Mouse (Mus musculus) bone marrow, adult 2 months (tissue): ENCODE measurements around the gene Aldh9a1. TPM values are rescaled to one million over a fixed set of nuclear protein-coding genes. Genes with fewer than 3 reads are reported as not detected.

ENCODE experiments used
- H3K27ac ChIP-seq: fragments of 200-500 bp; 2 replicates; pipeline ENCODE4 v1.5.1; 2012; ENCODE audit warnings: low read depth, mild to moderate bottlenecking, control low read depth, inconsistent platforms, low read length; ENCODE audit not compliant: control insufficient read depth, poor library complexity, insufficient read depth
- H3K4me1 ChIP-seq: fragments of 200-500 bp; 2 replicates; pipeline ENCODE4 v1.6.1; 2011; ENCODE audit warnings: low read length; ENCODE audit not compliant: control insufficient read depth, insufficient read depth
- H3K4me3 ChIP-seq: fragments of 200-500 bp; replicated peaks from 2 replicates; pipeline ENCODE3; 2011; ENCODE audit warnings: mild to moderate bottlenecking, low read depth, low read length, control low read depth; ENCODE audit not compliant: control insufficient read depth
- CTCF ChIP-seq: fragments of 200-500 bp; IDR thresholded peaks from 2 replicates; pipeline ENCODE4 v1.5.1; 2011; ENCODE audit warnings: low read length, control low read depth; ENCODE audit not compliant: control insufficient read depth, insufficient read depth
- POLR2A ChIP-seq: fragments of 200-500 bp; IDR thresholded peaks from 2 replicates; pipeline ENCODE4 v1.6.1; 2011; ENCODE audit warnings: low read depth, mild to moderate bottlenecking, control low read depth, low read length, borderline replicate concordance; ENCODE audit not compliant: control insufficient read depth
- WGBS: fragments of 180-500 bp; shearing (Covaris S2); methylation state at CpG from one replicate; pipeline ENCODE4 v1.1.7; 2018; 5-methylcytosine and 5-hydroxymethylcytosine counted together
- polyA plus RNA-seq: library from polyadenylated mRNA; stranded (reverse); fragments of >200 nt; gene quantifications from 2 replicates; pipeline ENCODE4 v1.2.4, GENCODE M21; 2011; ENCODE audit warnings: low replicate concordance; ENCODE audit not compliant: missing spikeins, insufficient read depth, insufficient read length

The Aldh9a1 gene
- polyA plus RNA-seq, 1 experiment, result 23.8 TPM

- H3K27ac ChIP-seq, result no peak overlapping the region
- no peak for TF ChIP-seq POLR2A
- TF ChIP-seq CTCF, result no peak
- WGBS, result 91% methylated on average over 6 of the region's 6 CpGs
- no peak overlapping the region for H3K4me3 ChIP-seq
- H3K4me1 ChIP-seq, result no peaks in the 10 kb centered on the region; the same call in 1 of the 2 replicates
Observed at GRCm38 (mm10) chr1:167378019-167378418, 28.2 kb downstream of the Aldh9a1 start.

GRCm38 (mm10) chr1:167379751-167380150 is 30.0 kb downstream of the Aldh9a1 start:
- TF ChIP-seq POLR2A, result no peak
- H3K27ac ChIP-seq, result no peak overlapping the region; the same call in 1 of the 2 replicates
- no peak overlapping the region for H3K4me3 ChIP-seq
- WGBS, result 92% methylated on average over 5 of the region's 5 CpGs
- no peaks in the 10 kb centered on the region; the same call in 1 of the 2 replicates for H3K4me1 ChIP-seq

DNA sequence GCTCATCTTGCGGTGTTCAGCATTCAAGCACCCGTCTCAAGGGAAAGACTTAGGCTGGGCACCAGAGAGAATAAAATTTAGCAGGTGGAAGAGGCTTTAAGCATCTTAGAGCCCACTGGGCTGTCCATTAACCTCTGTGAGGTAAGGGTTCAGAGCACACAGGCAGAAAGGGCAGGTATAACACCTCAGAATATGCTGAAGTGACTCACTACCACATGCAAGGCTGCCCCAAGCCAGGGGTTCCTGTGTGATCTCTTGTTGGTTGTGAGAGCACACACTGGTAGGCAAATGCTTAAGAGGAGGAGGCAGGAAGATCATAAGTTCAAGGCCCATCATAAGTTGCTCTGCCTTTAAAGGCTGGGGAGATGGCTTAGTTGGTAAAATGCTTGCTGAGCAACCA is 30.4 kb downstream of the Aldh9a1 start:
- TF ChIP-seq CTCF (no peak), POLR2A (no peak)
- Histone ChIP-seq H3K4me1 (peaks cover 1% of the 10 kb centered on the region; the same call in 1 of the 2 replicates), H3K4me3 (no peak overlapping the region), H3K27ac (no peak overlapping the region)
- WGBS, result 96% methylated on average over 2 of the region's 2 CpGs

GRCm38 (mm10) chr1:167381050-167382015 is 31.5 kb downstream of the Aldh9a1 start:
- H3K27ac ChIP-seq, result no peak overlapping the region
- H3K4me1 ChIP-seq, result peaks cover 1% of the 10 kb centered on the region; the same call in 1 of the 2 replicates
- 83% methylated on average over 8 of the region's 8 CpGs for WGBS
- TF ChIP-seq POLR2A, result no peak
- no peak for TF ChIP-seq CTCF
- no peak overlapping the region for H3K4me3 ChIP-seq

- Histone ChIP-seq H3K4me3 (no peak overlapping the region), H3K27ac (peak overlapping the region; percentile 23; the same call in 1 of the 2 replicates), H3K4me1 (peaks cover 1% of the 10 kb centered on the region; the same call in 1 of the 2 replicates)
- TF ChIP-seq POLR2A (no peak), CTCF (no peak)
- WGBS, result 68% methylated on average over 7 of the region's 7 CpGs
Observed at GRCm38 (mm10) chr1:167382316-167382715, 32.5 kb downstream of the Aldh9a1 start.

- Histone ChIP-seq H3K4me3 (no peak overlapping the region), H3K4me1 (peaks cover 1% of the 10 kb centered on the region; the same call in 1 of the 2 replicates), H3K27ac (no peak overlapping the region)
- WGBS, result 73% methylated on average over 5 of the region's 5 CpGs
- TF ChIP-seq CTCF (no peak), POLR2A (no peak)
Observed at GRCm38 (mm10) chr1:167382763-167383162, 33.0 kb downstream of the Aldh9a1 start.

- Histone ChIP-seq H3K4me3 (no peak overlapping the region), H3K27ac (no peak overlapping the region), H3K4me1 (peaks cover 1% of the 10 kb centered on the region; the same call in 1 of the 2 replicates)
- WGBS, result 84% methylated on average over 5 of the region's 5 CpGs
- TF ChIP-seq CTCF (no peak), POLR2A (no peak)
Observed at GRCm38 (mm10) chr1:167383178-167383577, 33.4 kb downstream of the Aldh9a1 start.

DNA sequence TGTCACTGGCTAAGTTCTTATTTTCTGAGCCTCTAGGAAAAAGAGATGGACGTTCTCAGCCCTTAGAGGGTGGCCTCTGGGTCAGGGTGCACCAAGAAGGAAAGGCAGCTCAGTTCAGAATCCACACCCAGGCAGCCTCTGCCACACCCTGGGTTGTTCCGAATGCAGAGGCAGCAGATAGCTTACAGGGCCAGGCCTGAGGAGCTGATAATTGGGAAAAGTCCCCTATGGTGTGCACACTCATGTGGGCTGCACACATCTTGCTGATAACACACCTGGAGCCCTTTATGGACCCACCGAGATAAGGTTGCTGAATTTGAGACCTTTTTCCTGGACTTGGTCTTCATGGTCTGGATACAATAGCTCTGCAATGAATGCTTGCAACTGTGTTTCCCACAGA is 34.4 kb downstream of the Aldh9a1 start:
- no peak for TF ChIP-seq CTCF
- no peak for TF ChIP-seq POLR2A
- no peak overlapping the region for H3K4me3 ChIP-seq
- WGBS, result 63% methylated on average over 3 of the region's 3 CpGs
- H3K27ac ChIP-seq, result peak overlapping the region; percentile 25
- peaks cover 1% of the 10 kb centered on the region; the same call in 1 of the 2 replicates for H3K4me1 ChIP-seq
